Mouse (Mus musculus) stomach, postnatal 0 days (tissue): ENCODE measurements around the gene Obox3.
"Not testable (repeated sequence)": the region's sequence is repeated elsewhere in the genome, so short reads cannot be mapped to it uniquely, and the experiment has no call there.

ENCODE experiments used
- CTCF ChIP-seq: IDR thresholded peaks from 2 replicates; pipeline ENCODE4 v1.5.1; 2016; ENCODE audit warnings: antibody characterized with exemption, low read depth, mild to moderate bottlenecking, moderate library complexity
- EP300 ChIP-seq: optimal IDR thresholded peaks from 2 replicates; pipeline ENCODE3; 2016; ENCODE audit warnings: antibody characterized with exemption

DNA sequence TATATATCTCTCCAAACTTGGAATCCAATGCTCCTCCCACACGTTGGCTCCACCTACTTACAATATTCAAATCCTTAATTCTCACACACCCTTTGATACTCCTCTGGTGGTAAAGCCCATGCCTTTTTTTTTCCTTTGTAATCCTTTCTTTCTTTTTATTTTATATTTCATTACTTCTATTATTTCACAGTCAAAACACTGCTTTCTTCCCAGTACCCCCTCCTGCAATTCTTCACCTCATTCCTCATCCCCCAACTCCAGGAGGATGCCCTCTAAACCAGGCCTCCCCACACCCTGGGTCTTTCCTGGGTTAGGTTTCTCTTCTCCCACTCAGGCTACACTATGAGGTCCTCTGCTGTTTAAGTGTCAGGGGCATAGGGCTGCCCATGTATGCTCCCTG lies at the start of gene Obox3:
- not testable (repeated sequence) for TF ChIP-seq CTCF, EP300
